Mouse (Mus musculus) limb, embryonic 14.5 days (tissue): Measurements from ENCODE around the gene Slc4a5. TPM values are rescaled to one million over a fixed set of nuclear protein-coding genes. Genes with fewer than 3 reads are reported as not detected.
"Not testable (repeated sequence)": the region's sequence is repeated elsewhere in the genome, so short reads cannot be mapped to it uniquely, and the experiment has no call there.

Experiments used
- ATAC-seq: fragments of 200-750 bp; cut with Nextera tagmentation; 2 replicates; pipeline ENCODE4 v1.8.0; 2017; ENCODE audit warnings: low read depth, moderate number of reproducible peaks, moderate TSS enrichment; ENCODE audit not compliant: low FRiP score
- DNase-seq: peaks from one replicate; pipeline ENCODE4 v3.0.0-alpha.2; 2015; ENCODE audit warnings: low spot score
- H3K27ac ChIP-seq: fragments of 300-500 bp; sonication (generic); replicated peaks from 2 replicates; pipeline ENCODE4 v1.5.1; 2014; ENCODE audit warnings: low read depth, mild to moderate bottlenecking, low read length, moderate library complexity, mixed read lengths
- H3K27me3 ChIP-seq: fragments of 300-500 bp; sonication (generic); 2 replicates; pipeline ENCODE4 v1.6.1; 2014; ENCODE audit warnings: low read length, mixed read lengths; ENCODE audit not compliant: control insufficient read depth, insufficient read depth
- H3K36me3 ChIP-seq: fragments of 300-500 bp; sonication (generic); 2 replicates; pipeline ENCODE4 v1.6.1; 2014; ENCODE audit warnings: mild to moderate bottlenecking, low read length, moderate library complexity, mixed read lengths; ENCODE audit not compliant: control insufficient read depth, insufficient read depth
- H3K4me1 ChIP-seq: fragments of 300-500 bp; sonication (generic); 2 replicates; pipeline ENCODE4 v1.6.1; 2014; ENCODE audit warnings: antibody characterized with exemption, low read length, mixed read lengths; ENCODE audit not compliant: control insufficient read depth, insufficient read depth
- H3K4me2 ChIP-seq: fragments of 300-500 bp; sonication (generic); replicated peaks from 2 replicates; pipeline ENCODE4 v1.6.1; 2014; ENCODE audit warnings: low read depth, mild to moderate bottlenecking, low read length, moderate library complexity; ENCODE audit not compliant: severe bottlenecking
- H3K4me3 ChIP-seq: fragments of 300-500 bp; sonication (generic); replicated peaks from 2 replicates; pipeline ENCODE4 v1.5.1; 2014; ENCODE audit warnings: low read length
- H3K9ac ChIP-seq: fragments of 300-500 bp; sonication (generic); 2 replicates; pipeline ENCODE4 v1.6.1; 2014; ENCODE audit warnings: mild to moderate bottlenecking, low read depth, low read length, moderate library complexity; ENCODE audit not compliant: severe bottlenecking
- H3K9me3 ChIP-seq: fragments of 300-500 bp; sonication (generic); 2 replicates; pipeline ENCODE4 v1.6.1; 2016; ENCODE audit warnings: low read length; ENCODE audit not compliant: control insufficient read depth
- POLR2A ChIP-seq: fragments of 200-500 bp; IDR thresholded peaks from 2 replicates; pipeline ENCODE4 v1.8.0; 2012; ENCODE audit warnings: inconsistent platforms, mild to moderate bottlenecking, moderate library complexity, borderline replicate concordance; ENCODE audit not compliant: insufficient read depth, insufficient read length; ENCODE audit errors: extremely low read depth
- WGBS: fragments of 180-500 bp; shearing (Covaris S2); extraction: QIAGEN DNeasy Blood & Tissue Kit; methylation state at CpG from one replicate; pipeline ENCODE4 v1.1.7; 2014; 5-methylcytosine and 5-hydroxymethylcytosine counted together
- polyA plus RNA-seq, 2 experiments: library from polyadenylated mRNA; depleted of rRNA in 1 of 2; stranded (reverse) in 1 of 2; unstranded in 1 of 2; fragments of >200 nt; fragmentation: Nextera tagmentation in 1 of 2; extraction: Ambion mirVana in 1 of 2; gene quantifications; 2 replicates each; pipeline versions ENCODE4 v1.2.1 to v1.2.3; 2012 to 2014

Slc4a5 gene
- polyA plus RNA-seq, 2 experiments, result 0.13 to 0.25 TPM

DNA sequence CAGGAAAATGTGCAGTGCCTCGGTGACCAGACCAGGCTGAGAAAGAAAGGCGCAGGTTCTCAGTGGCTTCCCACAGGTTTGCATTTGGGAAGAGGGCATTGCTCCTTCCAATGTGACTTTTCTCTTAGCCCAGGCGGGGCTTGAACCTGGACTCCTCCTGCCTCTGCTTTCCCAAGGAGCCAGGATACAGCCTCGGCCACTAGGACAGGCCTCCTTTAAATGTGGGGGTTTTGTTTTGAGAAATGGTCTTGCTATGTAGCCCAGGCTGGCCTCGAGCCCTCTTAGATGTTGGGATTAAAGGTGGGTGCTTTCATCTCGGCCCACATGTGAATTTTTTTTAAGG lies 106.7 kb downstream of the Slc4a5 start:
- H3K9ac ChIP-seq, result peak overlapping the region; percentile 93
- no peak for TF ChIP-seq POLR2A
- H3K27me3 ChIP-seq, result no peaks in the 10 kb centered on the region
- H3K36me3 ChIP-seq, result peaks cover 26% of the 10 kb centered on the region
- peak overlapping the region; percentile 78 for H3K4me2 ChIP-seq
- ATAC-seq, result no peak
- WGBS, result 5% methylated on average over 6 of the region's 6 CpGs
- peak overlapping the region; percentile 86 for H3K4me3 ChIP-seq
- no peaks in the 10 kb centered on the region for H3K9me3 ChIP-seq
- DNase-seq, result peak; percentile 43
- H3K27ac ChIP-seq, result peak overlapping the region; percentile 90
- H3K4me1 ChIP-seq, result peaks cover 12% of the 10 kb centered on the region

DNA sequence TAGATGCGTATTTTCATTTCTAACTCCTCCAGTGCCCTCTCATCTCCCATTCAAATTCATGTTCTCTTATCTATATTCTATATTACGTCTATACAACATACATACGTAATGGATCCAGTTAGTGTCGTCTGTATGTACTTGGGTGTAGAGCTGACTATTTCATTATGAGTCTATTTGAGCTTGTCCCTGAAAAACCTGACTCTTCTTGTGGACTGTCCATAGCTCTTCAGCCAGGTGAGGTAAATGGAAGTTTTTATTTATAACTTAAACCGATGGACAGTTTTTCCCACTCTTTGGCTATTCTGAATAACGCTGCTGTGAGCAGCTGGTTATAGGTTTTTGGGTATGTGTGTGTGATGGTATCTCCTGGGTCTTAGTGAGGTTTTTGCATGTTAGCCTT lies 107.1 kb downstream of the Slc4a5 start:
- no peak overlapping the region for H3K27ac ChIP-seq
- H3K27me3 ChIP-seq, result no peaks in the 10 kb centered on the region
- ATAC-seq, result no peak
- no peak for TF ChIP-seq POLR2A
- peak overlapping the region; percentile 93 for H3K9ac ChIP-seq
- H3K36me3 ChIP-seq, result peaks cover 30% of the 10 kb centered on the region
- DNase-seq, result no peak
- WGBS, result 65% methylated on average over 6 of the region's 6 CpGs
- peaks cover 12% of the 10 kb centered on the region for H3K4me1 ChIP-seq
- H3K9me3 ChIP-seq, result no peaks in the 10 kb centered on the region
- peak overlapping the region; percentile 86 for H3K4me3 ChIP-seq
- peak overlapping the region; percentile 78 for H3K4me2 ChIP-seq

GRCm38 (mm10) chr6:83327591-83328190 lies 108.1 kb downstream of the Slc4a5 start:
- peaks cover 38% of the 10 kb centered on the region for H3K36me3 ChIP-seq
- ATAC-seq, result no peak
- TF ChIP-seq POLR2A, result no peak
- WGBS, result 92% methylated on average over 3 of the region's 3 CpGs
- no peaks in the 10 kb centered on the region for H3K9me3 ChIP-seq
- DNase-seq, result no peak
- H3K9ac ChIP-seq, result no peak overlapping the region
- no peaks in the 10 kb centered on the region for H3K27me3 ChIP-seq
- peaks cover 12% of the 10 kb centered on the region for H3K4me1 ChIP-seq
- no peak overlapping the region for H3K27ac ChIP-seq
- no peak overlapping the region for H3K4me3 ChIP-seq
- H3K4me2 ChIP-seq, result no peak overlapping the region

DNA sequence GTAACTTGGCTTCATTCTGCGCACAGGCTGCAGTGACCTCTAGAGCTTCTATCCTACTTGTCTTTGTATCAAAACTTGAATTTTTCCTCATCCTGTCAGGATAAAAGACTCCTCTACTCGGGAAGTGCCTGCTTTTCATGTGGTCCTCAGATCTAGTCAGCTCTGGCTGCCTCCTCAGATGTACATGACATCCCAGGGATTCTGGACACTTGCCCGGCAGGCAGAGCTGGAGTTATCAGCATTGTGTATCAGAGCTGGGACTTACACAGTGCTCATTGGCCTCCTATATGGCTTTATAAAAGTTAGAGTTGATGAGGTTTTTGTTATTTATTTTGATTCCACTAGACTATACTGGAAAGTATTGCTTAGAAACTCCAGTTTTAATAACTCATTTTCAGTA lies 121.8 kb downstream of the Slc4a5 start:
- 83% methylated on average over 3 of the region's 3 CpGs for WGBS
- Histone ChIP-seq H3K9ac (no peak overlapping the region), H3K4me2 (no peak overlapping the region), H3K27me3 (no peaks in the 10 kb centered on the region), H3K27ac (no peak overlapping the region), H3K4me3 (no peak overlapping the region), H3K36me3 (peaks cover 45% of the 10 kb centered on the region), H3K4me1 (no peaks in the 10 kb centered on the region), H3K9me3 (no peaks in the 10 kb centered on the region)
- ATAC-seq, result no peak
- no peak for DNase-seq
- no peak for TF ChIP-seq POLR2A

DNA sequence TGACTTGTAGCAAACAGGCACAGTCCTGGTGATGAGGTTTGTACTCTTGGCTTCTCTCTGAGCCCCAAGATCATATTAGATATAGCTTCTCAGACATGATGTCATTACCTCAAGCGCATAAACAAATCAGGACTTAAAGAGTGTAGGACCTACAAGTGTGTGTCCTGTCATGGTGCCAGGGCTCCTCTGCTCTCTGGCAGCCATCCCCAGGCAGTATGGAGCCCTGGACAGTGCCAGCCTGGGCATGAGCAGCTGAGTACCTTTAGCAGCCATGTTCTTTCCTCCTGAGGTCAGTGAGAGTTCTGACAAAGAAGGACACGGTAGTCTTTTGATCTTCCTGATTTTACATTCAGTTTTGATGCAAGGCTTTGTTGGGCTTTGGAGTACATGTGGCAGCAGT lies 123.3 kb downstream of the Slc4a5 start:
- DNase-seq (no peak), ATAC-seq (no peak)
- Histone ChIP-seq H3K4me3 (no peak overlapping the region), H3K27ac (no peak overlapping the region), H3K9ac (no peak overlapping the region), H3K27me3 (no peaks in the 10 kb centered on the region), H3K4me2 (no peak overlapping the region), H3K4me1 (no peaks in the 10 kb centered on the region), H3K36me3 (peaks cover 45% of the 10 kb centered on the region), H3K9me3 (no peaks in the 10 kb centered on the region)
- no peak for TF ChIP-seq POLR2A
- WGBS, result 89% methylated on average over 2 of the region's 2 CpGs

- not testable (repeated sequence) for ATAC-seq, H3K9me3 ChIP-seq, H3K27ac ChIP-seq, H3K9ac ChIP-seq, H3K4me2 ChIP-seq, H3K4me3 ChIP-seq, DNase-seq, H3K27me3 ChIP-seq, H3K4me1 ChIP-seq
- H3K36me3 ChIP-seq, result peaks cover 28% of the 10 kb centered on the region
- WGBS, result 91% methylated on average over 8 of the region's 8 CpGs
These were observed 125.7 kb downstream of the Slc4a5 start for GRCm38 (mm10) chr6:83345285-83345684.
